Mouse (Mus musculus) stomach, postnatal 0 days (tissue): ENCODE measurements at regions not wholly inside any gene's neighbourhood (a gene's known extent, or its start where the extent isn't known, plus 50 kb on each side); places are given as distances from the start of the nearest gene placed in this dataset.

Experiments used
- ATAC-seq: fragments of 200-750 bp; cut with Nextera tagmentation; 2 replicates; pipeline ENCODE4 v1.8.0; 2017; ENCODE audit not compliant: low FRiP score, low TSS enrichment
- DNase-seq: peaks from one replicate; pipeline ENCODE4 v3.0.0-alpha.2; 2016; ENCODE audit warnings: low spot score
- H3K27ac ChIP-seq: fragments of 300-500 bp; sonication (generic); replicated peaks from 2 replicates; pipeline ENCODE4 v1.5.1; 2014; ENCODE audit warnings: mild to moderate bottlenecking, control low read depth
- H3K27me3 ChIP-seq: fragments of 300-500 bp; sonication (generic); 2 replicates; pipeline ENCODE4 v1.6.1; 2014; ENCODE audit warnings: low read length; ENCODE audit not compliant: control insufficient read depth, insufficient read depth
- H3K36me3 ChIP-seq: fragments of 300-500 bp; sonication (generic); 2 replicates; pipeline ENCODE4 v1.6.1; 2014; ENCODE audit warnings: low read length, mixed read lengths; ENCODE audit not compliant: control insufficient read depth, insufficient read depth
- H3K4me1 ChIP-seq: fragments of 300-500 bp; sonication (generic); replicated peaks from 2 replicates; pipeline ENCODE4 v1.6.1; 2014; ENCODE audit warnings: antibody characterized with exemption; ENCODE audit not compliant: control insufficient read depth, insufficient read depth
- H3K4me2 ChIP-seq: fragments of 300-500 bp; sonication (generic); replicated peaks from 2 replicates; pipeline ENCODE4 v1.6.1; 2014; ENCODE audit warnings: low read depth, mild to moderate bottlenecking, control low read depth, moderate library complexity
- H3K4me3 ChIP-seq: fragments of 300-500 bp; sonication (generic); 2 replicates; pipeline ENCODE4 v1.5.1; 2014; ENCODE audit warnings: low read depth, low read length, control low read depth
- H3K9ac ChIP-seq: fragments of 300-500 bp; sonication (generic); 2 replicates; pipeline ENCODE4 v1.6.1; 2014; ENCODE audit warnings: mild to moderate bottlenecking, low read length, control low read depth, mixed read lengths
- H3K9me3 ChIP-seq: fragments of 300-500 bp; sonication (generic); 2 replicates; pipeline ENCODE4 v1.6.1; 2016; ENCODE audit warnings: low read length; ENCODE audit not compliant: control insufficient read depth
- CTCF ChIP-seq: IDR thresholded peaks from 2 replicates; pipeline ENCODE4 v1.5.1; 2016; ENCODE audit warnings: antibody characterized with exemption, low read depth, mild to moderate bottlenecking, moderate library complexity
- EP300 ChIP-seq: optimal IDR thresholded peaks from 2 replicates; pipeline ENCODE3; 2016; ENCODE audit warnings: antibody characterized with exemption
- WGBS: fragments of 180-500 bp; shearing (Covaris S2); extraction: QIAGEN DNeasy Blood & Tissue Kit; methylation state at CpG from one replicate; pipeline ENCODE4 v1.1.7; 2014; 5-methylcytosine and 5-hydroxymethylcytosine counted together

GRCm38 (mm10) chr1:137541453-137541852 lies 581.2 kb upstream of the Nr5a2 start:
- DNase-seq = no peak
- TF ChIP-seq CTCF = no peak
- no peak for TF ChIP-seq EP300
- no peak overlapping the region for H3K4me3 ChIP-seq

GRCm38 (mm10) chr1:137539424-137540116 lies 579.3 kb upstream of the Nr5a2 start:
- no peak for TF ChIP-seq CTCF
- TF ChIP-seq EP300 = no peak
- H3K9me3 ChIP-seq = no peaks in the 10 kb centered on the region
- no peaks in the 10 kb centered on the region for H3K27me3 ChIP-seq
- H3K36me3 ChIP-seq = no peaks in the 10 kb centered on the region
- DNase-seq (no peak), ATAC-seq (no peak)
- 35% methylated on average over 12 of the region's 12 CpGs for WGBS
- no peak overlapping the region for H3K27ac ChIP-seq
- no peaks in the 10 kb centered on the region for H3K4me1 ChIP-seq
- no peak overlapping the region for H3K4me2 ChIP-seq
- H3K4me3 ChIP-seq = no peak overlapping the region
- no peak overlapping the region for H3K9ac ChIP-seq

More at GRCm38 (mm10) chr1:137541453-137541852, 581.2 kb upstream of the Nr5a2 start:
- Histone ChIP-seq H3K27ac (no peak overlapping the region), H3K9me3 (no peaks in the 10 kb centered on the region), H3K27me3 (no peaks in the 10 kb centered on the region), H3K4me1 (no peaks in the 10 kb centered on the region), H3K9ac (no peak overlapping the region), H3K4me2 (no peak overlapping the region), H3K36me3 (no peaks in the 10 kb centered on the region)
- WGBS = 70% methylated on average over 9 of the region's 9 CpGs
- ATAC-seq = no peak

- H3K36me3 ChIP-seq = no peaks in the 10 kb centered on the region
- 96% methylated on average over 2 of the region's 2 CpGs for WGBS
- H3K9me3 ChIP-seq = no peaks in the 10 kb centered on the region
- no peak for ATAC-seq
- no peaks in the 10 kb centered on the region for H3K4me1 ChIP-seq
- no peak for TF ChIP-seq CTCF
- TF ChIP-seq EP300 = no peak
- H3K27ac ChIP-seq = no peak overlapping the region
- no peak overlapping the region for H3K9ac ChIP-seq
- DNase-seq = no peak
- H3K4me2 ChIP-seq = no peak overlapping the region
- no peaks in the 10 kb centered on the region for H3K27me3 ChIP-seq
- H3K4me3 ChIP-seq = no peak overlapping the region
Measured at GRCm38 (mm10) chr1:137514750-137515149, 554.5 kb upstream of the Nr5a2 start.

GRCm38 (mm10) chr1:137503704-137504422 lies 543.6 kb upstream of the Nr5a2 start:
- TF ChIP-seq CTCF (no peak), EP300 (no peak)
- no peaks in the 10 kb centered on the region for H3K36me3 ChIP-seq
- H3K4me3 ChIP-seq = no peak overlapping the region
- no peak overlapping the region for H3K4me2 ChIP-seq
- H3K4me1 ChIP-seq = no peaks in the 10 kb centered on the region
- WGBS = 40% methylated on average over 8 of the region's 8 CpGs
- DNase-seq (no peak), ATAC-seq (no peak)
- no peaks in the 10 kb centered on the region for H3K27me3 ChIP-seq
- no peak overlapping the region for H3K27ac ChIP-seq
- no peaks in the 10 kb centered on the region for H3K9me3 ChIP-seq
- no peak overlapping the region for H3K9ac ChIP-seq

- Histone ChIP-seq H3K4me1 (no peaks in the 10 kb centered on the region), H3K4me3 (no peak overlapping the region), H3K27ac (no peak overlapping the region), H3K9ac (no peak overlapping the region), H3K36me3 (no peaks in the 10 kb centered on the region), H3K9me3 (no peaks in the 10 kb centered on the region), H3K27me3 (no peaks in the 10 kb centered on the region), H3K4me2 (no peak overlapping the region)
- TF ChIP-seq EP300 (no peak), CTCF (no peak)
- ATAC-seq = no peak
- WGBS = 51% methylated on average over 5 of the region's 5 CpGs
- no peak for DNase-seq
Measured at GRCm38 (mm10) chr1:137488226-137488625, 528.0 kb upstream of the Nr5a2 start.

- H3K27me3 ChIP-seq = no peaks in the 10 kb centered on the region
- DNase-seq (no peak), ATAC-seq (no peak)
- H3K9ac ChIP-seq = no peak overlapping the region
- no peaks in the 10 kb centered on the region for H3K4me1 ChIP-seq
- 32% methylated on average over 1 of the region's 1 CpGs for WGBS
- H3K36me3 ChIP-seq = no peaks in the 10 kb centered on the region
- no peak overlapping the region for H3K4me3 ChIP-seq
- H3K27ac ChIP-seq = no peak overlapping the region
- H3K4me2 ChIP-seq = no peak overlapping the region
- TF ChIP-seq EP300 (no peak), CTCF (no peak)
- no peaks in the 10 kb centered on the region for H3K9me3 ChIP-seq
Measured at GRCm38 (mm10) chr1:137478459-137478858, 518.2 kb upstream of the Nr5a2 start.
